Mouse (Mus musculus): ENCODE data around the gene Wdr5b. TPM values are rescaled to one million over a fixed set of nuclear protein-coding genes. Genes with fewer than 3 reads are reported as not detected.

The Wdr5b gene
- 1.9 TPM for polyA plus RNA-seq (2017; shearing (Covaris generic))

DNA sequence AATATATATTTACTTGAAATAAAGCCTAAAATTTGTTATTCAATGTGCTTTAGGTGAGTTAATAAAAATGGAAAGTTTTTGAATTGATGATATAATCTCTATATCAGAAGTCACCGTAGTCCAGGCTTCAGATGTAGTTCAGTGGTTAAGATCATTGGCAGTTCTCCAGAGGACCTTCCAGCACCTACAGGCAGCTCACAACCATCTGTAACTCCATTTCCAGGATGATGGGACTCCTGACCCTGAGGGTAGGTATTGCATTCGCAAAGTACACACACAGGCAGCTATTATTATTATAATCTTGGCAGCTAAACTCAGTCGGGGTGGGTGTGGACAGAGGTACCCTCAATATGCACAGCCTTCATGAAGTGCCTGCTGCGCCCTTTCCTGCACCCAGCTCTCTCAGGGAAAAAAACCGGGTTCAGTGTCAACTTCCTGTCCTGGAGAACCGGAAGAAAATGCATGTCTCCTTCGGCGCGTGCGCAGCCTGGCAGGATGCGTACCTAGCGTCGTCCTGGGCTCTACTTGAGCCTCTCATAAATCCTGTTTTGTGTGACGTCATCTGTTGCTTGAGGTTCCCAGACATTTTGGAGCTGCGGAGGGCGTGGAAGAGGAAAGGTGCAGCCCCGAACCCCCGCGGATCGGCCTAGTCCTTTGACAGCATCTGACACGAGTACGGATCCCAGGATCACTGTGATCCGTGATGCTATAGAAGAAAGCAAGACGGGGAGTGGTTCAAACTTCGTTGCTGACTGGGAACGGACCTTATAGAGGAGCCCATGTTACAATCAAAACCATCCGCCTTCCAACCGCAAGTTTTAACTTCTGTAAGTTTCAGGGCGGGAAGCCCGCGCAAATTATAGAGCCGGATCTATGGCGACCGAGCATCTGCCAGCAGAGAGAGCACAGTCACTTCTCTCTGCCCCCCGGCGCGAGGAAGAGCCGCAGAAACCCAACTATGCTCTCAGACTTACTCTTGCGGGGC, at the start of gene Wdr5b:
Gene Wdr5b, plus strand, starts transcription at position 551 of the 985 bp plus-strand sequence.

DNA sequence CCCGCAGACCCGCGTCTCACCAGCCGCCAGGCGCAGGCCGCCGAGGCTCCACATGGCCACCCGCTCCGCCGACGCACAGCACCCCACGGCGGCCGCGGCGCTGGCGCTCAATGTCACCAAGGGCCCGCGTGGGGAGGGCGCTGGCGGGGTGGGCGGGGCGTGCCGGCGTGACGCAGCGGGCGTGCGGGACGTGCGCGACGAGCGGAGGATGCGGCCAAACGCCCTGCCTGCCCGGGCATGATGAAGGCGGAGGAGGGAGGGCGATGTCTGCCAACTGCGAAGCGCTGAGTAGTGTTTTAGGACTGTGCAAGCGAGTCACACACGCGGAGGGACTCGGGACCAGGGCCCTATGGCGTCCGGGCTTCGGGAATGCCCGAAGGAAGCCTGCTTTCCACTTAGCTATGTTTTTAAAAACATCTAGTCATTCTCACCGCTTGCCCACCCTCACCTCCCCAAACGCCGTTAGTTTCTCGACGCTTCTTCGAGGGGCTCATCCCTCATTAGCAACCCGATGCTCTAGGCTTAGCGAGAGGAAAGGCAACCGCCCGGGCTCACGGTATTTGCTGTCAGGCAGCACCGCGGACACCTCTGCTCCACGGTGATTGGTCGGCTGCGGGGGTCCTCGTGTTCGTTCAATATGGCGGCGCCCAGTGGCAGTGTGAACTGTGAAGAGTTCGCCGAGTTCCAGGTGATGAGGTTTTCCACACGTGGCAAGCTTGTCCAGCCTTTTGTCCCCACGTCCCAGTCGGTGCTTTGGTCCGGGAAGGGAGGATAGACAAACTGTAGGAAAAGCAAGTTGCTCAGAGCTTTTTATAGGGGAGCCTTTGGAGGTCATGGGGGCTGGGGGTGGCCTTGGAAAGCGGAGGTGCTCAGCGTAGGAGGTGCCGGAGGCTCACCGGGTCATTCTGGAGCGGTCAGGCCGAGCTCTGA, 30.7 kb downstream of the Wdr5b start, which contains the start of the genes Fam162a and Ccdc58:
Gene Fam162a, minus strand, starts transcription at position 145 of the 930 bp plus-strand sequence.
Gene Ccdc58, plus strand, starts transcription at position 236 of the 930 bp plus-strand sequence.

Other genes with a start within 250 kb of the Wdr5b start
- gene Parp14, start 169.6 kb upstream of the Wdr5b start, polyA plus RNA-seq (2017; shearing (Covaris generic)) = 36.8 TPM
- 40.9 TPM for gene Parp9, start 102.7 kb upstream of the Wdr5b start, polyA plus RNA-seq (2017; shearing (Covaris generic))
- gene Dtx3l, start 102.0 kb upstream of the Wdr5b start, polyA plus RNA-seq (2017; shearing (Covaris generic)) = 30.4 TPM
- gene Kpna1, start 62.4 kb upstream of the Wdr5b start, polyA plus RNA-seq (2017; shearing (Covaris generic)) = 165 TPM
- gene Fam162a, start 30.4 kb downstream of the Wdr5b start, polyA plus RNA-seq (2017; shearing (Covaris generic)) = 42.0 TPM
- 31.6 TPM for gene Ccdc58, start 30.5 kb downstream of the Wdr5b start, polyA plus RNA-seq (2017; shearing (Covaris generic))
- not detected for gene Csta1, start 90.1 kb downstream of the Wdr5b start, polyA plus RNA-seq (2017; shearing (Covaris generic))
- gene Stfa2l1, start 115.6 kb downstream of the Wdr5b start, polyA plus RNA-seq (2017; shearing (Covaris generic)) = not detected
- not detected for gene Gm5483, start 143.0 kb downstream of the Wdr5b start, polyA plus RNA-seq (2017; shearing (Covaris generic))
- gene Gm5416, start 169.2 kb downstream of the Wdr5b start, polyA plus RNA-seq (2017; shearing (Covaris generic)) = not detected
- not detected for gene 2010005H15Rik, start 180.3 kb downstream of the Wdr5b start, polyA plus RNA-seq (2017; shearing (Covaris generic))
- gene Stfa1, start 235.8 kb downstream of the Wdr5b start, polyA plus RNA-seq (2017; shearing (Covaris generic)) = not detected